Mouse (Mus musculus) kidney, embryonic 15.5 days (tissue): ENCODE data around the gene Gm45233. TPM values are rescaled to one million over a fixed set of nuclear protein-coding genes. Genes with fewer than 3 reads are reported as not detected.
A peak's percentile ranks its signal among the peaks of the same experiment; 100 is the strongest.

ENCODE experiments used
- ATAC-seq: fragments of 200-750 bp; cut with Nextera tagmentation; replicated peaks from 2 replicates; pipeline ENCODE4 v1.8.0; 2017; ENCODE audit warnings: moderate TSS enrichment; ENCODE audit not compliant: low FRiP score
- H3K27ac ChIP-seq: fragments of 300-500 bp; sonication (generic); 2 replicates; pipeline ENCODE4 v1.5.1; 2015; ENCODE audit warnings: mild to moderate bottlenecking, inconsistent platforms
- H3K27me3 ChIP-seq: fragments of 300-500 bp; sonication (generic); 2 replicates; pipeline ENCODE4 v1.6.1; 2015; ENCODE audit warnings: inconsistent platforms
- H3K36me3 ChIP-seq: fragments of 300-500 bp; sonication (generic); 2 replicates; pipeline ENCODE4 v1.6.1; 2015; ENCODE audit warnings: inconsistent platforms
- H3K4me1 ChIP-seq: fragments of 300-500 bp; sonication (generic); 2 replicates; pipeline ENCODE4 v1.6.1; 2015; ENCODE audit warnings: inconsistent platforms
- H3K4me2 ChIP-seq: fragments of 300-500 bp; sonication (generic); 2 replicates; pipeline ENCODE4 v1.6.1; 2015; ENCODE audit warnings: moderate library complexity, mild to moderate bottlenecking, inconsistent platforms
- H3K4me3 ChIP-seq: fragments of 300-500 bp; sonication (generic); replicated peaks from 2 replicates; pipeline ENCODE4 v1.5.1; 2015; ENCODE audit warnings: mild to moderate bottlenecking, inconsistent platforms
- H3K9ac ChIP-seq: fragments of 300-500 bp; sonication (generic); 2 replicates; pipeline ENCODE4 v1.6.1; 2015; ENCODE audit warnings: mild to moderate bottlenecking, inconsistent platforms
- H3K9me3 ChIP-seq: fragments of 300-500 bp; sonication (generic); replicated peaks from 2 replicates; pipeline ENCODE4 v1.6.1; 2016; ENCODE audit warnings: inconsistent platforms
- WGBS: fragments of 180-500 bp; shearing (Covaris S2); methylation state at CpG from one replicate; pipeline ENCODE4 v1.1.7; 2015; ENCODE audit warnings: mixed read lengths; 5-methylcytosine and 5-hydroxymethylcytosine counted together
- polyA plus RNA-seq: library from polyadenylated mRNA; unstranded; fragments of >200 nt; fragmentation: Nextera tagmentation; extraction: Ambion mirVana; gene quantifications from 2 replicates; pipeline ENCODE4 v1.2.1, GENCODE M21; 2015

Gm45233 gene
- polyA plus RNA-seq, 1 experiment from 2014 or later = 0.66 TPM

DNA sequence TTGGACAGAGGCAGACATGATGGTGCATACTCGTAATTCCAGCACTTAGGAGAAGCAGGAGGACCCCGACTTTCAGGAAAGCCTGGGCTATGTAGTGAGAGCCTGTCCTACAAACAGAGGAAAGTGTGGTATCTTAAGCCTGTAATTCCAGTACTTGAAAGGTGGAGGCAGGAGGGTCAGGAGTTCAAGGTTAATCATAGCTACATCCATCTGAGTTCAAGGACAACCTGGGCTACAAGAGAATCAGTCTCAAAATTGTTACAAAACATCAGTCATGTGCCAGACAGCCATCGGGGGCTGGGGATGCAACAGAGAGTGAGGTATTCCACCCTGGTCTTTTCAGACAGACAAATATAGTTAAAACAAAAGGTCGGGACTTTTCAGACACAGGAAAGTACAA, 11.0 kb upstream of the Gm45233 start:
- no peak overlapping the region for H3K4me3 ChIP-seq
- no peaks in the 10 kb centered on the region for H3K9me3 ChIP-seq
- WGBS = 74% methylated on average over 4 of the region's 4 CpGs
- no peak overlapping the region for H3K27ac ChIP-seq
- no peak overlapping the region for H3K9ac ChIP-seq
- H3K4me2 ChIP-seq = no peak overlapping the region
- no peaks in the 10 kb centered on the region for H3K36me3 ChIP-seq
- H3K4me1 ChIP-seq = no peaks in the 10 kb centered on the region
- H3K27me3 ChIP-seq = no peaks in the 10 kb centered on the region
- no peak for ATAC-seq

DNA sequence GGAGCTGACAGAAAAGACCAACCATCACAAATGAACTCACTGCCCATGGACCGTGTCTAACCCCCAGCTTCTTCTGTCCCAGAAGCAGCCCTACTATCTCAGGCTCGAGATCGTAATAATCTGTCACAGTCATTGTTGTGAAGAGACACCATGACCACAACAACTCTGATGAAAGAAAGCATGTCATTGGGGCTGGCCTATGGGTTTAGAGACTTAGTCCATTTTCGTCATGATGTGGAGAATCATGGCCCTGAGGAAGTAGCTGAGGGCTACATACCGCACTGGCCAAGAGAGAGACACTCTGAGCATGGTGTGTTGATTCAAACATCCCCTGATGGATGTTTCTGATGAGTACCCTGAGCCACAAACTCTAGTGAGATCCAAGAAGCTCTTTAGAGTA, 9.3 kb upstream of the Gm45233 start:
- no peak overlapping the region for H3K27ac ChIP-seq
- H3K4me1 ChIP-seq = no peaks in the 10 kb centered on the region
- no peak for ATAC-seq
- no peak overlapping the region for H3K4me2 ChIP-seq
- H3K27me3 ChIP-seq = no peaks in the 10 kb centered on the region
- H3K4me3 ChIP-seq = no peak overlapping the region
- H3K9ac ChIP-seq = no peak overlapping the region
- 87% methylated on average over 5 of the region's 5 CpGs for WGBS
- no peaks in the 10 kb centered on the region for H3K9me3 ChIP-seq
- H3K36me3 ChIP-seq = no peaks in the 10 kb centered on the region

DNA sequence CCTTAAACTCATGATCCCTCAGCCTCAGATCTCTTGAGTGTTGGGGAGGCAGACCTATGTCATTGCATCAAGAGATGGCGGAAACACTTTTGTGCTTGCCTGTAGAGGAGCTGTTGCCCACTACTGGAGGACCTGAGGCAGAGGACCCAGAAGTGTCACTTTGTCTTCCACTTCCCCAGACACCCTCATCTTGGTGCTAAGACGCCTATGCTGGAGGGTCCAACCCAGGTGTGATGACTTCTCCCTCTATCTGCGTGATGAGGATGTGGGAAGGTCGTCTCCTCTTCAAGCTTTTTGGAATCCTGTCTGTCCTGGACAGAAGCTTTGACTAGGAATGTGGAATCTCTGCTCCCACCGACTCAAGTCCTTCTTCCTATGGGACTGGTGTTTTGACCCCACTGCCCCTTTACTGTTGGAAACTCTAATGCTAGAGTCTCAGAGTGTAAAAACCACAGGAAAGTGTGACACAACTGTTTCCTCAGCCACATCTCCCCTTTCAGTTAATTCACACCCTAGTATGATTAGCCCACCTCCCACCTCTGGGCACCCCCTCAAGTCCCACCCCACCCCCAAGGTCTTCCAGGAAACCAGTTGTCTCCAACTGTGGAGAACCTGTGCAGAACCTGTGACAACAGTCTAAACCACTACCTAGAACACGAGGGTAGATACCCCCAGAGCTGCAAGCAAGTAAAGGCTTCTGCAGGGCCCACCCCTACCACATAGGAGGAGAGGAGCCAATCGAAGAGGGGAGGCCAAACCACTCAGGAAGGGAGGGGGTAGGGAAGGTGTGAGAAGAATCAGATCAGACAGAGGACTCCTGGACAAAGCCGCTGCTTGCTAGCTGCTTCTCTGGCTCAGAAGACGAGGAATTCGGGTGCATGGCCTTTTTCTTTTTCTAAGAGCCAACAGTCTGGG, 7.3 kb upstream of the Gm45233 start, which contains the start of gene Nkg7:
Gene Nkg7 (plus strand): TSS at position 733 of the 915 bp plus-strand sequence.
- H3K9me3 ChIP-seq = no peaks in the 10 kb centered on the region
- ATAC-seq = no peak
- no peak within 1 kb of the TSS for H3K27ac ChIP-seq
- no peak within 1 kb of the TSS for H3K4me3 ChIP-seq
- H3K9ac ChIP-seq = no peak within 1 kb of the TSS
- no peak within 1 kb of the TSS for H3K4me2 ChIP-seq
- no peaks in the 10 kb centered on the region for H3K4me1 ChIP-seq
- H3K36me3 ChIP-seq = no peaks in the 10 kb centered on the region
- no peaks in the 10 kb centered on the region for H3K27me3 ChIP-seq
- 65% methylated on average over 10 of the region's 10 CpGs for WGBS

- Histone ChIP-seq H3K4me1 (peaks cover 8% of the 10 kb centered on the region), H3K27me3 (no peaks in the 10 kb centered on the region), H3K9me3 (no peaks in the 10 kb centered on the region), H3K36me3 (no peaks in the 10 kb centered on the region), H3K4me2 (no peak overlapping the region), H3K4me3 (no peak overlapping the region), H3K9ac (no peak overlapping the region), H3K27ac (no peak overlapping the region)
- ATAC-seq = no peak
- WGBS = 81% methylated on average over 4 of the region's 4 CpGs
These were observed 5.3 kb upstream of the Gm45233 start for GRCm38 (mm10) chr7:43438611-43439010.

- H3K36me3 ChIP-seq = no peaks in the 10 kb centered on the region
- H3K4me2 ChIP-seq = no peak within 1 kb of the TSS
These were observed 3.4 kb upstream of the Gm45233 start, which contains the start of gene Cldnd2 for GRCm38 (mm10) chr7:43440482-43440881. Gene Cldnd2 (plus strand): TSS chr7:43440782.

DNA sequence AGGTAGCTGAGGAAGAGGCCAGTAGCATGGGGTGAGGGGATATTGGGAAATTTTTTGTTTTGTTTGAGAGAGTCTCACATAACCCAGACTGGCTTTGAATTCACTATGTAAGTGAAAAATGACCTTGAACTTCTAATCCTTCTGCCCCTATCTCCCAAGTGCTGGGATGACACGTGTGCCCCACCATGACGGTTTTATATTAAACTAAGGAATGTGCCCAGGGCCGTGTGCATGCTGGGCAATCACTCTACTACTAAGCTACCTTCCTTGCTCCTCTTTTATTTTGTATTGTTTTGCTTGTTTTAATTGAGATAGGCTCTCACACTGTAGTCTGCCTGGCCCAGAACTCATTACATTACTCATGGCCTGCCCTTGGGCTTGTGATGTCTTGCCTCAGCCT, 2.9 kb upstream of the Gm45233 start:
- H3K4me3 ChIP-seq = no peak overlapping the region
- 79% methylated on average over 3 of the region's 3 CpGs for WGBS
- no peak overlapping the region for H3K9ac ChIP-seq
- H3K4me2 ChIP-seq = no peak overlapping the region
- H3K9me3 ChIP-seq = no peaks in the 10 kb centered on the region
- H3K36me3 ChIP-seq = no peaks in the 10 kb centered on the region
- H3K4me1 ChIP-seq = peaks cover 18% of the 10 kb centered on the region
- H3K27me3 ChIP-seq = no peaks in the 10 kb centered on the region
- ATAC-seq = no peak
- H3K27ac ChIP-seq = no peak overlapping the region

More at GRCm38 (mm10) chr7:43440482-43440881, 3.4 kb upstream of the Gm45233 start, which contains the start of gene Cldnd2:
- no peak for ATAC-seq
- Histone ChIP-seq H3K4me1 (peaks cover 18% of the 10 kb centered on the region), H3K9me3 (no peaks in the 10 kb centered on the region), H3K27ac (no peak within 1 kb of the TSS), H3K9ac (no peak within 1 kb of the TSS), H3K4me3 (no peak within 1 kb of the TSS), H3K27me3 (no peaks in the 10 kb centered on the region)
- WGBS = 87% methylated on average over 6 of the region's 6 CpGs

- Histone ChIP-seq H3K9ac (peak overlapping the region; percentile 55), H3K27me3 (no peaks in the 10 kb centered on the region), H3K9me3 (no peaks in the 10 kb centered on the region), H3K4me3 (peak overlapping the region; percentile 52), H3K4me2 (peak overlapping the region; percentile 81), H3K27ac (peak overlapping the region; percentile 98), H3K4me1 (peaks cover 18% of the 10 kb centered on the region), H3K36me3 (peaks cover 4% of the 10 kb centered on the region; the same call in 1 of the 2 replicates)
- WGBS = 10% methylated on average over 9 of the region's 9 CpGs
- no peak for ATAC-seq
These were observed 1.2 kb upstream of the Gm45233 start for GRCm38 (mm10) chr7:43442684-43443083.

DNA sequence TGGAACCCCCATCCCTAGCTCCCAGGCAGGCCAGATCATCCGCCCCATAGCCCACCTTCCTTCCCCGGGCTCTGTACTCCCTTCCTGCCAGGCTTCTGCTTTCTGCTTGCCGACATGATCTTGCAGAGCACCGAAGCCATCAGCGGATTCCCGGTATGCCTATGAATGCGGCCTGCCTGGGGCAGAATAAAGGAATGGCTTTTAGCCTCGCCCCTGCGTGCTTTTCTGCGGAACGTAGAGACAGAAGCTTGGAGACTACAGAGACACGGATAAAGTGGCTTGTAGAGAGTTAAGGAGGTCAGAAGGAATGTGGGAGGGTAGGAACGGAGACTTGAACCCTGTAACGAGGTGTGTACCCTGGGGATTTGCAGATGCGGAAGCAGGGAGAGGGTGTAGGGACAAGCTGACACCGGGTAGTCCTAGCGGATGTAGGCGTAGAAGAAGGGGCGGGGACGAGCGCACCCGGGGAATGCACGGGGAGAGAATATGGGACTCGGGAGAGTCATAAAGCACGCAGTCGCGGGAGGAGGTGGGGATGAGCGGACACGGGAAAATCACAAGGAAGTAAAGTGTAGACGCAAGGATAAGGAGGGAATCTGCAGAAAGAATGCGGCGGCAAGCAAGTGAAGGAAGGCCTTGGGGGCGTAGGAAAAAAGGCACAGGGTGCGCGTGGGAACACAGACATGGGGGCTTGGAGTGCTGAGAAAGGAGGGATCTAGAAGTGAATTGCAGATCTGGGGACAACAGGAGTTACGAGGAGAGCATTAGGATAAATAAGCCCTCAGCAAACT, 607 bp upstream of the Gm45233 start:
- peaks cover 18% of the 10 kb centered on the region for H3K4me1 ChIP-seq
- under 1% methylated on average over 36 of the region's 36 CpGs for WGBS
- peak overlapping the region; percentile 55 for H3K9ac ChIP-seq
- H3K27me3 ChIP-seq = no peaks in the 10 kb centered on the region
- peak; percentile 92 for ATAC-seq
- H3K4me3 ChIP-seq = peak overlapping the region; percentile 52
- peak overlapping the region; percentile 81 for H3K4me2 ChIP-seq
- H3K9me3 ChIP-seq = no peaks in the 10 kb centered on the region
- H3K36me3 ChIP-seq = peaks cover 4% of the 10 kb centered on the region; the same call in 1 of the 2 replicates
- peak overlapping the region; percentile 98 for H3K27ac ChIP-seq

DNA sequence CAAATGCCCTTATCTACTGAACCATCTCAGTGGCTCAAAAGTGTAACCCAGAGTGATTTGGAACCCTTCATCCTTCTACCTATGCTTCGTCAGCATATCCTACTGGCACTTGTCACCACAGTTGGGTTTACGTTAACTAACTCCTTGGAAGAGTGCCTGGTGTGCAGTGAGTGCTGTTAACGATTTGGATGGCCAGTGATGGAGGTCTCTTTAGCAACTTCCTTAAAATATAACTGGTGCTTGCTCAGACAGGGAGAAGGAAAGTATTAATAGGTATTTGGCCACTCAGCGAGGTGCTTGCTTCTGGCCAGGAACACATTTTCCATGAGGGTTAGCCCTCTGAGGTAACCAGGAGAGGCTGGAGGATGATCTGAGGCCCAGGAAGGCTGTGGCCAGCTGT, 3.9 kb downstream of the Gm45233 start:
- Histone ChIP-seq H3K9ac (no peak overlapping the region), H3K9me3 (no peaks in the 10 kb centered on the region), H3K36me3 (peaks cover 23% of the 10 kb centered on the region), H3K4me3 (no peak overlapping the region), H3K4me2 (no peak overlapping the region), H3K4me1 (peaks cover 13% of the 10 kb centered on the region), H3K27ac (no peak overlapping the region), H3K27me3 (no peaks in the 10 kb centered on the region)
- 86% methylated on average over 4 of the region's 4 CpGs for WGBS
- no peak for ATAC-seq

- Histone ChIP-seq H3K27me3 (no peaks in the 10 kb centered on the region), H3K9me3 (no peaks in the 10 kb centered on the region), H3K4me2 (no peak overlapping the region), H3K27ac (no peak overlapping the region), H3K36me3 (peaks cover 27% of the 10 kb centered on the region), H3K4me3 (no peak overlapping the region), H3K9ac (no peak overlapping the region), H3K4me1 (peaks cover 10% of the 10 kb centered on the region)
- 89% methylated on average over 3 of the region's 3 CpGs for WGBS
- ATAC-seq = no peak
These were observed 4.3 kb downstream of the Gm45233 start for GRCm38 (mm10) chr7:43448246-43448645.

GRCm38 (mm10) chr7:43449811-43450210, 5.9 kb downstream of the Gm45233 start:
- no peaks in the 10 kb centered on the region for H3K27me3 ChIP-seq
- H3K4me3 ChIP-seq = no peak overlapping the region
- WGBS = 99% methylated on average over 2 of the region's 2 CpGs
- no peak for ATAC-seq
- H3K9ac ChIP-seq = no peak overlapping the region
- H3K4me2 ChIP-seq = no peak overlapping the region
- peaks cover 43% of the 10 kb centered on the region for H3K36me3 ChIP-seq
- peaks cover 4% of the 10 kb centered on the region for H3K4me1 ChIP-seq
- H3K27ac ChIP-seq = no peak overlapping the region
- H3K9me3 ChIP-seq = no peaks in the 10 kb centered on the region

GRCm38 (mm10) chr7:43451726-43452125, 7.8 kb downstream of the Gm45233 start:
- no peaks in the 10 kb centered on the region for H3K27me3 ChIP-seq
- H3K4me3 ChIP-seq = no peak overlapping the region
- H3K9ac ChIP-seq = no peak overlapping the region
- 95% methylated on average over 11 of the region's 11 CpGs for WGBS
- H3K4me1 ChIP-seq = no peaks in the 10 kb centered on the region
- peaks cover 61% of the 10 kb centered on the region for H3K36me3 ChIP-seq
- H3K9me3 ChIP-seq = no peaks in the 10 kb centered on the region
- H3K4me2 ChIP-seq = no peak overlapping the region
- no peak overlapping the region for H3K27ac ChIP-seq
- no peak for ATAC-seq
